Mouse (Mus musculus): ENCODE data around the gene Tacc2.

DNA sequence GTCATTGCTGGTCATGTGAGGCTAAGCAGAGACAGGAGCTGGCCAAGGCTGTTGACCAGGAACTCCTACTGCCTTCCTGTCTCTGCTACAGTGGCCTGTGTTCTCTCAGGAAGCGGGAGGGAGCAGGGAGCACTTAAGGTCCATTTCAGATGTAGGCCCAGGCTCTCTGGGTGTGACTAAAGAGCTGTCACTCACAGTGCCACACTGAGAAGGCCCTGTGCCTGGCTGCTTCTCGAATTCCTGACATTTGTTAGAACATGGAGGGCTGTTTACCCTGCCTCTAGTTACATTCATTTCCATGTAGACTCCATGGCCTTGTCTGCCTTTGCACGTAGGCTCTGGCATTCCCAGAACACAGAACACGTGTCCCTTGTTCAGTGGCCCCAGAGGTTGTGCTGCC lies 93.1 kb downstream of the Tacc2 start:
- TF ChIP-seq GATA1 (IDR thresholded peaks at IDR 0.05; ENCODE audit: low read length) (no peak), TAL1 (IDR thresholded peaks at IDR 0.05; ENCODE audit: low read length) (no peak)
